ENCODE assay signal across 17 mouse cellular contexts in genomic region chr3:138242021-138242726, GRCm38 (mm10). TPM values are rescaled to one million over a fixed set of nuclear protein-coding genes. Genes with fewer than 3 reads are reported as not detected.
DNase-seq lines count a peak whose midpoint lies in the region; ATAC-seq and TF ChIP-seq lines count a peak whose summit lies in the region.
"Had no signal": no experiment of that assay in that cellular context is flagged by ENCODE, and none has a peak within 500 bp of the region (broad histone marks: within the 10 kb centered on the region; RNA-seq: fewer than 3 reads in every experiment).

No protein-coding gene starts in this region.

- H3K9ac ChIP-seq in hindbrain, embryonic 15.5 days, result no peak overlapping the region
- H3K9ac ChIP-seq in hindbrain, embryonic 11.5 days (ENCODE audit: low read depth, low read length), result no peak overlapping the region
- H3K9ac ChIP-seq in neural tube, embryonic 13.5 days, result no peak overlapping the region
- H3K9ac ChIP-seq in intestine, postnatal 0 days (ENCODE audit: low read depth, low read length), result no peak overlapping the region
- no peak overlapping the region for H3K9ac ChIP-seq in stomach, postnatal 0 days (ENCODE audit: low read length)
- H3K9ac ChIP-seq: embryonic facial prominence, embryonic 15.5 days; heart, embryonic 15.5 days; liver, embryonic 14.5 days had no signal

- no peaks in the 10 kb centered on the region for H3K27me3 ChIP-seq in hindbrain, embryonic 15.5 days
- H3K27me3 ChIP-seq in hindbrain, embryonic 11.5 days (ENCODE audit: control insufficient read depth, insufficient read depth, low read length), result no peaks in the 10 kb centered on the region
- H3K27me3 ChIP-seq in neural tube, embryonic 13.5 days, result no peaks in the 10 kb centered on the region
- H3K27me3 ChIP-seq in intestine, postnatal 0 days (replicated peaks; ENCODE audit: control insufficient read depth, insufficient read depth, low read length), result no peaks in the 10 kb centered on the region
- H3K27me3 ChIP-seq in stomach, postnatal 0 days (ENCODE audit: control insufficient read depth, insufficient read depth, low read length), result no peaks in the 10 kb centered on the region
- no peaks in the 10 kb centered on the region for H3K27me3 ChIP-seq in embryonic facial prominence, embryonic 10.5 days (replicated peaks; ENCODE audit: low read depth, poor library complexity, severe bottlenecking)
- H3K27me3 ChIP-seq: embryonic facial prominence, embryonic 15.5 days; heart, embryonic 15.5 days had no signal

- peak overlapping the region; percentile 32; the same call in 1 of the 2 replicates for H3K27ac ChIP-seq in hindbrain, embryonic 15.5 days (replicated peaks)
- no peak overlapping the region for H3K27ac ChIP-seq in hindbrain, embryonic 11.5 days (ENCODE audit: low read depth, low read length)
- H3K27ac ChIP-seq in neural tube, embryonic 13.5 days (replicated peaks), result peak overlapping the region; percentile 35; the same call in 1 of the 2 replicates
- peak overlapping the region; percentile 47 for H3K27ac ChIP-seq in intestine, postnatal 0 days (ENCODE audit: low read depth, low read length)
- no peak overlapping the region for H3K27ac ChIP-seq in stomach, postnatal 0 days (replicated peaks)
- H3K27ac ChIP-seq in embryonic facial prominence, embryonic 10.5 days (replicated peaks), result no peak overlapping the region
- H3K27ac ChIP-seq: embryonic facial prominence, embryonic 15.5 days; heart, embryonic 15.5 days; layer of hippocampus, adult 2 months; liver, embryonic 14.5 days had no signal

- ATAC-seq in hindbrain, embryonic 15.5 days (ENCODE audit: low FRiP score, low read depth), result peak; percentile 39; the same call in 1 of the 2 replicates
- no peak for ATAC-seq in hindbrain, embryonic 11.5 days (ENCODE audit: low FRiP score)
- peak; percentile 67; the same call in 1 of the 2 replicates for ATAC-seq in neural tube, embryonic 13.5 days (ENCODE audit: low read depth)
- ATAC-seq in intestine, postnatal 0 days, result peak; percentile 48; the same call in 1 of the 2 replicates
- ATAC-seq in stomach, postnatal 0 days (ENCODE audit: low FRiP score, low TSS enrichment), result no peak
- ATAC-seq: CD4-positive, CD25-positive, alpha-beta regulatory T cell, adult 4 months had no signal

- no peaks in the 10 kb centered on the region for H3K9me3 ChIP-seq in hindbrain, embryonic 15.5 days
- no peaks in the 10 kb centered on the region for H3K9me3 ChIP-seq in hindbrain, embryonic 11.5 days (ENCODE audit: control insufficient read depth, low read length)
- no peaks in the 10 kb centered on the region for H3K9me3 ChIP-seq in neural tube, embryonic 13.5 days
- no peaks in the 10 kb centered on the region for H3K9me3 ChIP-seq in intestine, postnatal 0 days (ENCODE audit: control insufficient read depth)
- no peaks in the 10 kb centered on the region for H3K9me3 ChIP-seq in stomach, postnatal 0 days (ENCODE audit: control insufficient read depth, low read length)
- H3K9me3 ChIP-seq in embryonic facial prominence, embryonic 10.5 days, result no peaks in the 10 kb centered on the region
- H3K9me3 ChIP-seq: embryonic facial prominence, embryonic 15.5 days; heart, embryonic 15.5 days had no signal

- no peak for TF ChIP-seq EP300 in stomach, postnatal 0 days (optimal IDR thresholded peaks at IDR 0.05)

- 55% methylated on average over 14 of the region's 14 CpGs for WGBS in hindbrain, embryonic 15.5 days
- 88% methylated on average over 14 of the region's 14 CpGs for WGBS in hindbrain, embryonic 11.5 days
- WGBS in neural tube, embryonic 13.5 days, result 59% methylated on average over 14 of the region's 14 CpGs
- 70% methylated on average over 14 of the region's 14 CpGs for WGBS in intestine, postnatal 0 days
- 78% methylated on average over 14 of the region's 14 CpGs for WGBS in stomach, postnatal 0 days
- WGBS in embryonic facial prominence, embryonic 10.5 days, result 91% methylated on average over 14 of the region's 14 CpGs

- no peak overlapping the region for H3K4me3 ChIP-seq in hindbrain, embryonic 15.5 days
- no peak overlapping the region for H3K4me3 ChIP-seq in hindbrain, embryonic 11.5 days (ENCODE audit: low read depth, low read length)
- H3K4me3 ChIP-seq in neural tube, embryonic 13.5 days, result no peak overlapping the region
- no peak overlapping the region for H3K4me3 ChIP-seq in intestine, postnatal 0 days (ENCODE audit: low read depth, low read length)
- H3K4me3 ChIP-seq in stomach, postnatal 0 days (ENCODE audit: low read depth, low read length), result no peak overlapping the region
- H3K4me3 ChIP-seq in embryonic facial prominence, embryonic 10.5 days, result no peak overlapping the region
- H3K4me3 ChIP-seq: embryonic facial prominence, embryonic 15.5 days; heart, embryonic 15.5 days; layer of hippocampus, adult 2 months; myocyte had no signal

- DNase-seq in hindbrain, embryonic 11.5 days (ENCODE audit: low spot score), result no peak
- DNase-seq in neural tube, embryonic 10.5 days (ENCODE audit: extremely low spot score, low spot score), result no peak
- peak; percentile 9 for DNase-seq in stomach, postnatal 0 days (ENCODE audit: low spot score)
- no peak for DNase-seq in ovary, postnatal 10 days (ENCODE audit: low spot score)
- DNase-seq in embryonic facial prominence, embryonic 10.5 days (ENCODE audit: low spot score), result no peak
- DNase-seq: cerebellum, adult 11 months; lung, postnatal 4 days; thymus, postnatal 25 days had no signal

- H3K4me2 ChIP-seq in hindbrain, embryonic 15.5 days, result no peak overlapping the region
- no peak overlapping the region for H3K4me2 ChIP-seq in hindbrain, embryonic 11.5 days (replicated peaks; ENCODE audit: low read depth, low read length)
- H3K4me2 ChIP-seq in neural tube, embryonic 13.5 days, result no peak overlapping the region
- H3K4me2 ChIP-seq in intestine, postnatal 0 days (replicated peaks; ENCODE audit: low read depth), result no peak overlapping the region
- H3K4me2 ChIP-seq in stomach, postnatal 0 days (replicated peaks; ENCODE audit: low read depth), result no peak overlapping the region
- H3K4me2 ChIP-seq: embryonic facial prominence, embryonic 15.5 days; heart, embryonic 15.5 days had no signal

- H3K36me3 ChIP-seq in hindbrain, embryonic 15.5 days, result no peaks in the 10 kb centered on the region
- H3K36me3 ChIP-seq in hindbrain, embryonic 11.5 days (ENCODE audit: control insufficient read depth, insufficient read depth, low read length), result no peaks in the 10 kb centered on the region
- H3K36me3 ChIP-seq in neural tube, embryonic 13.5 days, result no peaks in the 10 kb centered on the region
- H3K36me3 ChIP-seq in intestine, postnatal 0 days (ENCODE audit: control insufficient read depth, insufficient read depth), result no peaks in the 10 kb centered on the region
- H3K36me3 ChIP-seq in stomach, postnatal 0 days (ENCODE audit: control insufficient read depth, insufficient read depth, low read length), result no peaks in the 10 kb centered on the region
- no peaks in the 10 kb centered on the region for H3K36me3 ChIP-seq in embryonic facial prominence, embryonic 10.5 days (replicated peaks)
- H3K36me3 ChIP-seq: embryonic facial prominence, embryonic 15.5 days; heart, embryonic 15.5 days had no signal

- TF ChIP-seq CTCF in intestine, postnatal 0 days (IDR thresholded peaks at IDR 0.05; ENCODE audit: low read depth), result no peak
- no peak for TF ChIP-seq CTCF in stomach, postnatal 0 days (IDR thresholded peaks at IDR 0.05; ENCODE audit: low read depth)

- peaks cover 11% of the 10 kb centered on the region; the same call in 1 of the 2 replicates for H3K4me1 ChIP-seq in hindbrain, embryonic 15.5 days (replicated peaks)
- no peaks in the 10 kb centered on the region for H3K4me1 ChIP-seq in hindbrain, embryonic 11.5 days (replicated peaks; ENCODE audit: control insufficient read depth, insufficient read depth, low read length)
- 0 out of 2 replicates have a peak, but pooled peaks cover 9% of the 10 kb centered on the region for H3K4me1 ChIP-seq in neural tube, embryonic 13.5 days (replicated peaks)
- peaks cover 2% of the 10 kb centered on the region; the same call in 1 of the 2 replicates for H3K4me1 ChIP-seq in intestine, postnatal 0 days (replicated peaks; ENCODE audit: control insufficient read depth, insufficient read depth, low read length)
- no peaks in the 10 kb centered on the region for H3K4me1 ChIP-seq in stomach, postnatal 0 days (replicated peaks; ENCODE audit: control insufficient read depth, insufficient read depth)
- peaks cover 3% of the 10 kb centered on the region; the same call in 1 of the 2 replicates for H3K4me1 ChIP-seq in embryonic facial prominence, embryonic 10.5 days
- H3K4me1 ChIP-seq: heart, embryonic 15.5 days had no signal

RNA-seq across cellular contexts. Expression of gene Adh1, which starts 18.6 kb away (rescaled TPM):
- polyA plus RNA-seq in hindbrain, embryonic 15.5 days (2015; fragmentation: Nextera tagmentation; extraction: Ambion mirVana), result 0.92 and 1.3 TPM in 2 replicates
- 0.29 and 0.59 TPM in 2 replicates for polyA plus RNA-seq in hindbrain, embryonic 11.5 days (2014; fragmentation: Nextera tagmentation; extraction: Ambion mirVana)
- polyA plus RNA-seq in neural tube, embryonic 13.5 days (2015; fragmentation: Nextera tagmentation; extraction: Ambion mirVana), result 3.6 and 7.9 TPM in 2 replicates
- polyA plus RNA-seq in intestine, postnatal 0 days (2015; fragmentation: Nextera tagmentation; extraction: Ambion mirVana), result 101 and 113 TPM in 2 replicates
- 134 and 155 TPM in 2 replicates for polyA plus RNA-seq in stomach, postnatal 0 days (2015; fragmentation: Nextera tagmentation; extraction: Ambion mirVana)
- not detected in 2 replicates for polyA plus RNA-seq in embryonic facial prominence, embryonic 10.5 days (2016; fragmentation: Nextera tagmentation; extraction: Ambion mirVana)
- polyA plus RNA-seq: myocyte had no signal

RNA-seq across cellular contexts. Expression of gene Adh7, which starts 24.6 kb away (rescaled TPM):
- 0.46 and 0.62 TPM in 2 replicates for polyA plus RNA-seq in hindbrain, embryonic 15.5 days (2015; fragmentation: Nextera tagmentation; extraction: Ambion mirVana)
- polyA plus RNA-seq in hindbrain, embryonic 11.5 days (2014; fragmentation: Nextera tagmentation; extraction: Ambion mirVana), result 0.08 and 0.22 TPM in 2 replicates
- polyA plus RNA-seq in neural tube, embryonic 13.5 days (2015; fragmentation: Nextera tagmentation; extraction: Ambion mirVana), result 0.14 and 0.41 TPM in 2 replicates
- polyA plus RNA-seq in intestine, postnatal 0 days (2015; fragmentation: Nextera tagmentation; extraction: Ambion mirVana), result 0.31 and 0.64 TPM in 2 replicates
- polyA plus RNA-seq in stomach, postnatal 0 days (2015; fragmentation: Nextera tagmentation; extraction: Ambion mirVana), result 31.3 and 43.4 TPM in 2 replicates
- not detected in 2 replicates for polyA plus RNA-seq in embryonic facial prominence, embryonic 10.5 days (2016; fragmentation: Nextera tagmentation; extraction: Ambion mirVana)
- polyA plus RNA-seq: CD4-positive, CD25-positive, alpha-beta regulatory T cell, adult 4 months had no signal

RNA-seq across cellular contexts. Expression of gene 4930579F01Rik, which starts 48.5 kb away (rescaled TPM):
- 0.09 TPM in 1 of 2 replicates, not detected in the other for polyA plus RNA-seq in hindbrain, embryonic 15.5 days (2015; fragmentation: Nextera tagmentation; extraction: Ambion mirVana)
- polyA plus RNA-seq in hindbrain, embryonic 11.5 days (2014; fragmentation: Nextera tagmentation; extraction: Ambion mirVana), result not detected in 2 replicates
- not detected in 2 replicates for polyA plus RNA-seq in neural tube, embryonic 13.5 days (2015; fragmentation: Nextera tagmentation; extraction: Ambion mirVana)
- polyA plus RNA-seq in intestine, postnatal 0 days (2015; fragmentation: Nextera tagmentation; extraction: Ambion mirVana), result 0.09 and 0.10 TPM in 2 replicates
- polyA plus RNA-seq in stomach, postnatal 0 days (2015; fragmentation: Nextera tagmentation; extraction: Ambion mirVana), result 0.11 and 0.22 TPM in 2 replicates
- not detected in 2 replicates for polyA plus RNA-seq in embryonic facial prominence, embryonic 10.5 days (2016; fragmentation: Nextera tagmentation; extraction: Ambion mirVana)
- polyA plus RNA-seq: CD4-positive, CD25-positive, alpha-beta regulatory T cell, adult 4 months; heart, embryonic 15.5 days; liver, embryonic 14.5 days; myocyte had no signal

Comparison
In these comparisons a context has a peak if more than half of its experiments do, and no peak if none do; other contexts are left out.
1. ATAC-seq: peak in hindbrain, embryonic 15.5 days (single experiment), neural tube, embryonic 13.5 days (single experiment) and intestine, postnatal 0 days (single experiment); none in hindbrain, embryonic 11.5 days (single experiment) and stomach, postnatal 0 days (single experiment).
2. H3K27ac ChIP-seq: peak in hindbrain, embryonic 15.5 days (single experiment), neural tube, embryonic 13.5 days (single experiment) and intestine, postnatal 0 days (single experiment); none in hindbrain, embryonic 11.5 days (single experiment), stomach, postnatal 0 days (single experiment) and embryonic facial prominence, embryonic 10.5 days (single experiment).
3. RNA of gene Adh1, which starts 18.6 kb away (polyA plus RNA-seq): 134 to 155 TPM in stomach, postnatal 0 days and 101 to 113 TPM in intestine, postnatal 0 days; 3.6 to 7.9 TPM in neural tube, embryonic 13.5 days, 0.92 to 1.3 TPM in hindbrain, embryonic 15.5 days, 0.29 to 0.59 TPM in hindbrain, embryonic 11.5 days and not detected in embryonic facial prominence, embryonic 10.5 days; every median in the first group is over 10 times any median in the second.
4. RNA of gene Adh7, which starts 24.6 kb away (polyA plus RNA-seq): 31.3 to 43.4 TPM in stomach, postnatal 0 days; 0.31 to 0.64 TPM in intestine, postnatal 0 days, 0.46 to 0.62 TPM in hindbrain, embryonic 15.5 days, 0.14 to 0.41 TPM in neural tube, embryonic 13.5 days, not detected in embryonic facial prominence, embryonic 10.5 days and 0.08 to 0.22 TPM in hindbrain, embryonic 11.5 days; every median in the first group is over 10 times any median in the second.